Mouse (Mus musculus): ENCODE measurements at regions not wholly inside any gene's neighbourhood (a gene's known extent, or its start where the extent isn't known, plus 50 kb on each side); places are given as distances from the start of the nearest gene placed in this dataset.

DNA sequence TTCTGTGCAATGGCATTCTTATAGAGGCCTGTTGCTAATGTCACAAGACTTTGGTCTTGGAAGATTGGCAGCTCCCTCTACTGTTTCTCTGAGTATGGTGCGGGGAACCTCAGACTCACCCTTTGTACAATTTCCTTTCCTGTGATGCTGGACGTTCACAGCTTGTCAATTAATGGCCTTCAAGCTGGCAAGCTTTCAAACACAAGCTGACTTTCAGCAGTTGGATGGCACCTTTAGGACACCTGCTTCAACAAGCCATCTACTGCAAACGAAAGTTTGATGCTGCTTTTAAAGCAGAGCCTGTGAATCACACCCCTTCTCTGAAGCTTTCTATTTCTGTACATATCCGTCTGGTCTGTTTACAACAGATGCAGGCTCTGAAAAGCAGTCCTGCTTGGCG lies 841.0 kb upstream of the Ptprd start:
- H3K27ac ChIP-seq (ENCODE audit: low read depth, low read length), result peak overlapping the region; percentile 45
- no peak overlapping the region for H3K4me2 ChIP-seq (ENCODE audit: low read depth)
- no peak overlapping the region for H3K9ac ChIP-seq
- WGBS, result 32% methylated on average over 5 of the region's 5 CpGs
- peak; percentile 83 for ATAC-seq
- H3K4me1 ChIP-seq (ENCODE audit: insufficient read depth), result peaks cover 3% of the 10 kb centered on the region; the same call in 1 of the 2 replicates
- no peaks in the 10 kb centered on the region for H3K27me3 ChIP-seq (ENCODE audit: insufficient read depth, low read length)
- peak; percentile 75 for DNase-seq
- no peaks in the 10 kb centered on the region for H3K36me3 ChIP-seq (ENCODE audit: insufficient read depth)
- H3K4me3 ChIP-seq (ENCODE audit: low read depth, low read length), result no peak overlapping the region
- no peaks in the 10 kb centered on the region for H3K9me3 ChIP-seq (ENCODE audit: low read length)
- TF ChIP-seq CTCF (IDR thresholded peaks at IDR 0.05; ENCODE audit: low read depth), result peak; percentile 57
